Comparison of ENCODE assay signal across 25 mouse cellular contexts in the genomic region with DNA sequence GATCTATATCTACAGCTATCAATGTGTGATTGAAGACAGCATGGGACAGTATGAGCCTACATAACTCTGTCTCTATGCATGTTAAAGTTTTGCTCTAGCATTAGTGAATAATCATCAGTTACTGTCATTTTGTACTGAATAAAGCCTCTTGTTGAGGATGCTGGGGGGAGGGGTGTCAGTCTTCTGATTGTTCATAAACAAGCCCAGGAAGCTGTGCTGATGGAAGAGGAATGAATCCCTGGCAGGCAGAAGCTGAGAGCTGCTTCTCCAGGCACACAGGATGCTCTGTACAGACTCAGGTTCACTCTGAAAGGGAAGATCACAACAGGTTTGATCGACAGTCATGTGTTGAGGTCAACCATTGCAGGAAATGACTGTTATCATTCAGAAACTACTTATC.
A peak's percentile ranks its signal among the peaks of the same experiment; 100 is the strongest.
DNase-seq lines count a peak whose midpoint lies in the region; ATAC-seq and TF ChIP-seq lines count a peak whose summit lies in the region.
"Had no signal": no experiment of that assay in that cellular context is flagged by ENCODE, and none has a peak within 500 bp of the region (broad histone marks: within the 10 kb centered on the region; RNA-seq: fewer than 3 reads in every experiment).

No protein-coding gene starts in this region.

- H3K36me3 ChIP-seq in kidney, embryonic 16.5 days (ENCODE audit: insufficient read depth, low read length): no peaks in the 10 kb centered on the region
- H3K36me3 ChIP-seq in hindbrain, embryonic 11.5 days (ENCODE audit: control insufficient read depth, insufficient read depth, low read length): no peaks in the 10 kb centered on the region
- H3K36me3 ChIP-seq: forebrain, embryonic 15.5 days; heart, embryonic 15.5 days; limb, embryonic 10.5 days; liver, embryonic 15.5 days; midbrain, embryonic 10.5 days; neural tube, embryonic 15.5 days had no signal

- H3K9ac ChIP-seq in kidney, embryonic 16.5 days (replicated peaks; ENCODE audit: low read length): no peak overlapping the region
- H3K9ac ChIP-seq in hindbrain, embryonic 11.5 days (ENCODE audit: low read depth, low read length): no peak overlapping the region
- H3K9ac ChIP-seq: forebrain, embryonic 15.5 days; heart, embryonic 15.5 days; hindbrain, embryonic 14.5 days; liver, embryonic 15.5 days; neural tube, embryonic 15.5 days had no signal

- 0 out of 2 replicates have a peak, but pooled peaks cover 3% of the 10 kb centered on the region for H3K4me1 ChIP-seq in kidney, embryonic 16.5 days (ENCODE audit: insufficient read depth, low read length)
- H3K4me1 ChIP-seq in embryonic fibroblast, embryonic 13.5 days (ENCODE audit: control insufficient read depth, insufficient read depth, low read length): peaks cover 7% of the 10 kb centered on the region
- H3K4me1 ChIP-seq in hindbrain, embryonic 11.5 days (replicated peaks; ENCODE audit: control insufficient read depth, insufficient read depth, low read length): no peaks in the 10 kb centered on the region
- H3K4me1 ChIP-seq: forebrain, embryonic 15.5 days; heart, embryonic 15.5 days; limb, embryonic 10.5 days; liver, embryonic 15.5 days; midbrain, embryonic 10.5 days; neural tube, embryonic 15.5 days had no signal

- H3K4me3 ChIP-seq in kidney, embryonic 16.5 days (ENCODE audit: low read length): no peak overlapping the region
- H3K4me3 ChIP-seq in embryonic fibroblast, embryonic 13.5 days (ENCODE audit: insufficient read depth, low read length): no peak overlapping the region
- no peak overlapping the region for H3K4me3 ChIP-seq in hindbrain, embryonic 11.5 days (ENCODE audit: low read depth, low read length)
- H3K4me3 ChIP-seq: forebrain, embryonic 15.5 days; heart, embryonic 15.5 days; limb, embryonic 10.5 days; liver, embryonic 15.5 days; midbrain, embryonic 10.5 days; neural tube, embryonic 15.5 days had no signal

- no peaks in the 10 kb centered on the region for H3K27me3 ChIP-seq in kidney, embryonic 16.5 days (ENCODE audit: insufficient read depth, low read length)
- no peaks in the 10 kb centered on the region for H3K27me3 ChIP-seq in hindbrain, embryonic 11.5 days (ENCODE audit: control insufficient read depth, insufficient read depth, low read length)
- H3K27me3 ChIP-seq: forebrain, embryonic 15.5 days; heart, embryonic 15.5 days; liver, embryonic 15.5 days; neural tube, embryonic 15.5 days had no signal

- no peak overlapping the region for H3K4me2 ChIP-seq in kidney, embryonic 16.5 days (replicated peaks; ENCODE audit: low read depth, low read length)
- H3K4me2 ChIP-seq in hindbrain, embryonic 11.5 days (replicated peaks; ENCODE audit: low read depth, low read length): no peak overlapping the region
- H3K4me2 ChIP-seq: forebrain, embryonic 15.5 days; heart, embryonic 15.5 days; hindbrain, embryonic 14.5 days; liver, embryonic 15.5 days; neural tube, embryonic 15.5 days had no signal

- peak overlapping the region; percentile 61; the same call in 1 of the 2 replicates for H3K27ac ChIP-seq in kidney, embryonic 16.5 days (ENCODE audit: low read length)
- peak overlapping the region; percentile 11 for H3K27ac ChIP-seq in embryonic fibroblast, embryonic 13.5 days (ENCODE audit: insufficient read depth, low read length)
- no peak overlapping the region for H3K27ac ChIP-seq in hindbrain, embryonic 11.5 days (ENCODE audit: low read depth, low read length)
- H3K27ac ChIP-seq: forebrain, embryonic 15.5 days; heart, embryonic 15.5 days; hindbrain, embryonic 14.5 days; limb, embryonic 10.5 days; liver, embryonic 15.5 days; macrophage; midbrain, embryonic 10.5 days; neural tube, embryonic 15.5 days had no signal

- no peak for ATAC-seq in kidney, embryonic 16.5 days (ENCODE audit: low FRiP score, low TSS enrichment)
- no peak for ATAC-seq in hindbrain, embryonic 11.5 days (ENCODE audit: low FRiP score)
- ATAC-seq: activated CD4-positive, CD25-positive, alpha-beta regulatory T cell, adult 4 months; forebrain, embryonic 15.5 days; inflammation-experienced regulatory T-cells, adult 6 months had no signal

- no peak for DNase-seq in kidney, postnatal 25 days
- DNase-seq in layer of hippocampus, adult 9-11 months: peak; percentile 12
- DNase-seq in layer of hippocampus, postnatal 36 days: no peak
- DNase-seq in brain, adult 2 months (ENCODE audit: low read depth, low spot score): peak; percentile 66
- no peak for DNase-seq in hindbrain, embryonic 11.5 days (ENCODE audit: low spot score)
- DNase-seq: adrenal gland, adult 8-10 months; cerebellum, adult 9-11 months; heart, postnatal 36 days; liver; right cerebral cortex, adult 18-20 months; right cerebral cortex, postnatal 4 days; thymus, adult 2 months; thymus, postnatal 4 days had no signal

- no peaks in the 10 kb centered on the region for H3K9me3 ChIP-seq in kidney, embryonic 16.5 days (ENCODE audit: low read length)
- H3K9me3 ChIP-seq in hindbrain, embryonic 11.5 days (ENCODE audit: control insufficient read depth, low read length): no peaks in the 10 kb centered on the region
- H3K9me3 ChIP-seq: forebrain, embryonic 15.5 days; heart, embryonic 15.5 days; limb, embryonic 10.5 days; liver, embryonic 15.5 days; midbrain, embryonic 10.5 days; neural tube, embryonic 15.5 days had no signal

- no peak for TF ChIP-seq CTCF in embryonic fibroblast, embryonic 13.5 days (IDR thresholded peaks at IDR 0.05; ENCODE audit: borderline replicate concordance, insufficient read depth, low read length)

- TF ChIP-seq POLR2A in embryonic fibroblast, embryonic 13.5 days (IDR thresholded peaks at IDR 0.05; ENCODE audit: low read depth, low read length): no peak

- 71% methylated on average over 1 of the region's 1 CpGs for WGBS in kidney, embryonic 16.5 days
- 79% methylated on average over 1 of the region's 1 CpGs for WGBS in hindbrain, embryonic 11.5 days

Comparison
In these comparisons a context has a peak if more than half of its experiments do, and no peak if none do; other contexts are left out.
1. DNase-seq: peak in layer of hippocampus, adult 9-11 months (single experiment) and brain, adult 2 months (single experiment); none in kidney, postnatal 25 days (0 of 2), layer of hippocampus, postnatal 36 days (0 of 2) and hindbrain, embryonic 11.5 days (single experiment).